Mouse (Mus musculus) erythroid progenitor cell, adult 5-6 weeks (primary cell): ENCODE data around the gene Spata21. TPM values are rescaled to one million over a fixed set of nuclear protein-coding genes. Genes with fewer than 3 reads are reported as not detected.

Experiments used
- ATAC-seq: replicated peaks from 2 replicates; pipeline ENCODE4 v1.8.0; 2016; ENCODE audit warnings: moderate number of reproducible peaks, mild to moderate bottlenecking, moderate TSS enrichment, inconsistent platforms; ENCODE audit not compliant: poor library complexity, low FRiP score, severe bottlenecking
- total RNA-seq, 2 experiments: library from RNA; stranded (forward) in 1 of 2; stranded (reverse) in 1 of 2; fragments of 150-400 nt in 1 of 2; fragments of 186-747, 209-891 nt in 1 of 2; gene quantifications; 2 replicates each; pipeline versions ENCODE4 v1.2.3 to v1.2.4; 2015 to 2017; ENCODE audit warnings: low replicate concordance in 2 of 2

Spata21 gene
- total RNA-seq (2015; ENCODE audit: low replicate concordance) (not detected in 2 replicates), total RNA-seq (2017; ENCODE audit: low replicate concordance) (not detected in 2 replicates)

DNA sequence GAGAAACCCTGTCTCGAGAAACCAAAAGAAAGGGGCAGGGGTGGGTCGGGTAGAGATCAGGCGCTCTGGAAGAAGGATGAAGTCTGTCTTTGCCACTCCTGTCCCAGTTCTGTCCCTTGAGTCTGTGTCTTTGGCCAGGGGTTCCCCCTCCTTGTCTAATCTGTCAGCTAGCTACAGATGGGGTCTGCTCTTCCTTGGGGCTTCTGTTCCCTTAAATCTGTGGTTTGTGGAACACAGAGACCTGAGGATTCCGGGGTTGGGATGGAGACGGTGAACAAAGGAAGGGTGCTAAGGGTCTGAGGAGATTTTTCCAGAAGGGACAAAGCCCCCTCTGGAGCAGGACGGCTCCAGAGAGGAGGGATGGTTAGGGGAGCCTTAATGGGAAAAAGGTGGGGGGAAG, at the start of gene Spata21:
Gene Spata21 (plus strand): TSS at position 301 of the 400 bp plus-strand sequence.
- ATAC-seq, result no peak

GRCm38 (mm10) chr4:141041117-141041516, 47.0 kb upstream of the Spata21 start:
- no peak for ATAC-seq

DNA sequence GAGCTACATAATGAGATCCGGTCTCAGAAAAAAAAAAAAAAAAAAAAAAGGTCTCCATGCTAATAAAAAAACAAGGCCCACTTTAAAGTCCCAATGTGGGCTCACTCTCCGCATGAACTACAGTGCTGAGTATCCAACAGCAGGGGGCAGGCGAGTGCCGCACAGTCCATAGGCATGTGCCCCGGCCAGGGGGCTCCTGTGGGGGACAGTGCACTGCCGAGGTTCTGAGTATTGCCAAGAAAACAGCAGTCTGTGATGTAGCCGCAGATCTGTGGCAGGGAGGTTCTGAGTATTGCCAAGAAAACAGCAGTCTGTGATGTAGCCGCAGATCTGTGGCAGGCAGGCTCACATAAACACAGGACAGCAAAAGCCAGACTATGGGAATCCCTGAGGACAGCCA, 43.3 kb upstream of the Spata21 start:
- ATAC-seq, result no peak

GRCm38 (mm10) chr4:141048810-141049475, 39.2 kb upstream of the Spata21 start:
- no peak for ATAC-seq

- no peak for ATAC-seq
Observed at GRCm38 (mm10) chr4:141049476-141049835, 38.7 kb upstream of the Spata21 start.

DNA sequence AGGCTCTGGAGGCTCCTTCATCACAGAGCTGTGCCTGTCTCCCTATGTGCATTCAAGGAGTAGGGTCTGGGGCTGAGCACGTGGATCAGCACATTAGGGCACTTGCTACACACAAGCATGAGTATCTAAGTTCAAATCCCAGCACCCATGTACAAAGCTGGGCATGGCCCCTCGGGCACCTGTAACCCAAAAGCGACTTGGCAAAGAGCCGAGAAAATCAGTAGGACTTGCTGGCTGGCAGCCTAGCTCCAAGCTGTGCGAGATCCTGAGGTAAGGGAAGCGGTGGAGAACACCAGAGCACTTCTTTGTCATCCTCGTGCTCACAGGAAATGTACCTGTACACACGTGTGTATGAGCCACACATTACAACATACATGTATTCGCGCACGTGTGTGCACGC, 35.7 kb upstream of the Spata21 start:
- ATAC-seq, result no peak

DNA sequence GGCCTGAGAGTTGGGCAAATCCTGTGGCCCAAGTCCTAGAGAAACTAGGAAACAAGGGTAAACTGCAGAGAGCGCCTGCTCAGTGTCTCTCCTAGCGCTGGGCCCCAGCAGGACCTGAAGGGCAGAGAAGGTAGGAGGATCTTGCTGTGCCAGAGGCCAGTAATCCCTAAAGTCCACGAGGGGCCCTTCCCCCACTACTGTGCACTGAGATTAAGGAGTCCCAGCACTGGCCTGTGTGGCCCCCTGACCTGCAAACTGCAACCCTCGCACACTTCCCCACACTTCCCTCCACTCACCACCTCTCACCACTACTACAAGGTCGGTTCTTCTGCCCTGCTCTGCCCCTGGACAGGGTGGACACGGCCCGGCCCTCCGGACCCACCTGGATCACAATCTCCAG, 35.0 kb upstream of the Spata21 start:
- ATAC-seq, result no peak

DNA sequence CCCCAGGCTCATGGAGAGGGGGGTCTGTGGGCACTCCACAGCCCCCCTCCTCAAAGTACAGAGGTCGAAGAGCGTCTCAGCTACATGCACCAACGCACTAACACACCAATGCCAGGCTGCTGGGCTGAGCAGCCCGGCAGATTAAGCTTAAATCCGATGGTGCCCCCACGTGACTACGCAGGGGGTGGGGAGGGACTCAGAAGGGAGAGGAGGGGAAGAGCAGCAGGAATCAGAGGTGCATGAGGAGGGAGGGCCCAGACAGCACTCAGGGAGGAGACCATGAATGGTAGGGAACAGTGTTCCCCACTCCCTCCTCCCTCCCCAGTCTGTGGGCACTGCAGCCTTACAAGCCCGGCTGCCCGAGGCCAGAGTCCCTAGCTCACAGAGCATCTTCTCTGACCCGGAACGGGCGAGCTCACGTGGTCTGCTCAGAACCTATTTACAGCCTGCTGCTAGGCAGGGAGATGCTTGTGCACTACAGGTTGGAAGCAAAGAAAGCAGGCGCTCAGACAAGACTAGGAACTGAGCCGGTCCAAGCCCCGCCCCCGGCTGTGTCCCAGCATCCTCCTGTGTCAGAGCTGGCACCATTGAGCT, 34.5 kb upstream of the Spata21 start:
- no peak for ATAC-seq

GRCm38 (mm10) chr4:141056970-141057369, 31.2 kb upstream of the Spata21 start:
- no peak for ATAC-seq

- no peak for ATAC-seq
Observed at GRCm38 (mm10) chr4:141058835-141059234, 29.3 kb upstream of the Spata21 start.

GRCm38 (mm10) chr4:141059616-141060425, 28.3 kb upstream of the Spata21 start:
- peak; percentile 32 for ATAC-seq

GRCm38 (mm10) chr4:141060426-141061301, 27.5 kb upstream of the Spata21 start, which contains the start of gene Crocc:
TSS of gene Crocc (minus strand) at chr4:141060550.
- peak; percentile 87 for ATAC-seq

DNA sequence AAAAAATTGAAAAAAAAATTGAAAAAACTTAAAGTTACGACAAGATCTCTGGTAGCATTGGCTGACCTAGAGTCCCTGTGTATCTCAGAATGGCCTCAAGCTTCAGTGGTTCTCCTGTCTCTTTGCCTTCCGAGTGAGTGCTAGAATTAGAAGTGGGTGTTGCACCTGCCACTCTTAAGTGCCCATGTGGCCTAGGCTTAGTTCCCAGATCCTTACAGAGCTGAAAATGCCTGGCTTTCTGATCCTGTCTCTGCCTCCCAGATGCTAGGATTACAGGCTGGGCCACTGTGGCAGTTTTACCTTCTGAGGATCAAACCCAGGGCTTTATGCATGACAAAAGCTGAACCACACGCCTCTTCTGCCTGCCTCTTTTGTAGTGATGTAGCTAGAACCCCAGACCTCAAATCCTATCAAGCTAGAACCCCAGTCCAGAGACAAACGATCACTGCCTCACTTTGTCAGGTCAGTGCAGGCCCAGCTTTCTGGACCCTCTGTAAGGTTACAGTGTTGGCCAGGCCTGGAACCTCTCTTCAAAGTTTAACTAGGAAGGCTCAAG, 24.0 kb upstream of the Spata21 start:
- no peak for ATAC-seq

- ATAC-seq, result peak; percentile 57
Observed at GRCm38 (mm10) chr4:141065123-141065522, 23.0 kb upstream of the Spata21 start.

GRCm38 (mm10) chr4:141066709-141067515, 21.2 kb upstream of the Spata21 start:
- no peak for ATAC-seq

DNA sequence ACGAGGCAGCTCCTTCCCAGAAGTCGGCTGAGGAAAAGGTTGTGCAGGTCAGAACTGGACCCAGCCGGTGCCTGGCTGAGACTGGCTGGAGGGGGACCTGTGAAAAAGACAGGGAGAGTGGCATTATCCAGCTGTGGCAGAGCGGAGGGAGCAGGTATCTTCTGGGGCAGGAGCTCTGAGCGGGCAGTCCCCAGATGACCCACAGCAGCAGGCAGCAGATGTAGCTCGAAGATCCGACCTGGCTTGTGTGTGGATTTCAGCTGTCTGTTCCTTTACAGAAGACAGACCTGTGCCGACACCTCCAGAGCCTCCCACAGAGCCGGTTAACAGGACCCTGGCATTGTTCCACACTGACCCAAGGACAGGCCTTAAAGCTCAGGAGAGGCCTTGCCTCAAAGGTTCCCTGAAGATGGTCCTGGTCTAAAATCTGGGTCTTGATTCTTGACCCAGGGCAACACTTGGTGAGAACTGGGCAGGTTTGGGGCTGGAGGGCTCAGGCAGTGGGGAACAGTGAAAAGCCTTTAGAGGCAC, 20.6 kb upstream of the Spata21 start:
- ATAC-seq, result no peak

GRCm38 (mm10) chr4:141068655-141069054, 19.5 kb upstream of the Spata21 start:
- ATAC-seq, result peak; percentile 39; the same call in 1 of the 2 replicates

GRCm38 (mm10) chr4:141069731-141070130, 18.4 kb upstream of the Spata21 start:
- peak; percentile 41 for ATAC-seq
